Mouse (Mus musculus) ES-E14 (cell line): ENCODE measurements around the gene Spag8.

Experiments used
- CHD2 ChIP-seq: IDR thresholded peaks from 2 replicates; pipeline ENCODE4 v1.6.1; 2014; ENCODE audit warnings: mild to moderate bottlenecking, low read depth, low read length, inconsistent platforms
- HCFC1 ChIP-seq: IDR thresholded peaks from 2 replicates; pipeline ENCODE4 v1.6.1; 2012; ENCODE audit warnings: low read length, inconsistent platforms, borderline replicate concordance; ENCODE audit not compliant: insufficient read depth
- MAFK ChIP-seq: IDR thresholded peaks from 2 replicates; pipeline ENCODE4 v1.6.1; 2014; ENCODE audit warnings: mild to moderate bottlenecking, low read depth, low read length, inconsistent platforms; ENCODE audit not compliant: insufficient read depth
- ZC3H11A ChIP-seq: IDR thresholded peaks from 2 replicates; pipeline ENCODE4 v1.6.1; 2012; ENCODE audit warnings: low read depth, mild to moderate bottlenecking, inconsistent platforms, low read length, borderline replicate concordance
- ZNF384 ChIP-seq: IDR thresholded peaks from 2 replicates; pipeline ENCODE4 v1.6.1; 2012; ENCODE audit warnings: low read depth, low read length, inconsistent platforms

DNA sequence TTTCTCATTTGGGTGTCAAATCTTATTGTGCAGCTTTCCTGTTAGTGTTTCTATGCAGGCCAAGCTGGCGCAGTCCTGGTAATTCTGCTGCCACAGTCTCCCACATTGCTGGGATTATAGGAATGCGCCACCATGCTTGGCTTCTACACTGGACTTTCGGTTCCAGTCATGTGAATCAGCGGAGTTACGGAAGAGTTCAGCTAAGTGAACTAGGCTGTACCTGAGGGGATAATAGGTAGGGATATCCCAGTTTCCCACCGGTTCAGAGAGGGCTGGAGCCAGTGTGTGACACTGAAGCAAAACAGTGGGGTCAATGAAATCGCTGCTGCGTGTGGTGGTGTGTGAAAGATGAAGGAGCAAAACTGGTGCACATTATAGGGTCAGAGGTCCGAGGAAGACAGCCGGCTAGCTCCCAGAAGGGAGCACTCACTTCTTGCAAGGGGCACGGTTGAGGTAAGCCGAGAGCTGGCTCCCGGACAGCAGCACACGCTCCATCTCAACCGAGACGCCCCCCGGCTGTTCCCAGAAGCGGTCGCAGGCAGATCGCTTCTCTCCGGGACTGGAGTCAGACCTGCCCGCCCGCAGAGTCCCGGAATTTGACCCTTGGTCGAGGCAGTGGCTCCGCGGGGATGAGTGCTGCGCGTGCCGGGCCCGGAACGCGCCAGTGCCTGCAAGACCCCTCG, 2.4 kb upstream of the Spag8 start:
- TF ChIP-seq ZNF384, result no peak
- TF ChIP-seq HCFC1, result no peak
- no peak for TF ChIP-seq MAFK
- no peak for TF ChIP-seq CHD2
- no peak for TF ChIP-seq ZC3H11A
